Mouse (Mus musculus): ENCODE data around the gene Gm45021.

Gene Gm45021

GRCm38 (mm10) chr6:48589194-48589750 lies at the start of gene Gm45021:
Gene Gm45021, plus strand, starts transcription at chr6:48589610.
- DNase-seq: no peak

GRCm38 (mm10) chr6:48539860-48540259 lies 49.5 kb upstream of the Gm45021 start:
- peak; percentile 64 for DNase-seq

- DNase-seq: no peak
Observed at GRCm38 (mm10) chr6:48540721-48541120, 48.7 kb upstream of the Gm45021 start.

- DNase-seq: no peak
Observed at GRCm38 (mm10) chr6:48541560-48542450, 47.6 kb upstream of the Gm45021 start.

- no peak for DNase-seq
Observed at GRCm38 (mm10) chr6:48542631-48543030, 46.8 kb upstream of the Gm45021 start.

- DNase-seq: no peak
Observed at GRCm38 (mm10) chr6:48545251-48545650, 44.2 kb upstream of the Gm45021 start.

- DNase-seq: peak; percentile 51
Observed at GRCm38 (mm10) chr6:48546271-48546670, 43.1 kb upstream of the Gm45021 start.

GRCm38 (mm10) chr6:48546858-48547257 lies 42.6 kb upstream of the Gm45021 start:
- no peak for DNase-seq

- no peak for DNase-seq
Observed at GRCm38 (mm10) chr6:48548314-48548713, 41.1 kb upstream of the Gm45021 start.

- DNase-seq: peak; percentile 45
Observed at GRCm38 (mm10) chr6:48552918-48553317, 36.5 kb upstream of the Gm45021 start.

GRCm38 (mm10) chr6:48553819-48554218 lies 35.6 kb upstream of the Gm45021 start:
- DNase-seq: peak; percentile 66

- DNase-seq: peak; percentile 98
Observed at GRCm38 (mm10) chr6:48554280-48555103, 34.9 kb upstream of the Gm45021 start, which contains the start of gene Lrrc61. Gene Lrrc61, plus strand, starts transcription at chr6:48554796.

GRCm38 (mm10) chr6:48555104-48555890 lies 34.1 kb upstream of the Gm45021 start:
- peak; percentile 89 for DNase-seq

- DNase-seq: peak; percentile 61
Observed at GRCm38 (mm10) chr6:48555956-48556355, 33.5 kb upstream of the Gm45021 start.

GRCm38 (mm10) chr6:48565693-48566310 lies 23.6 kb upstream of the Gm45021 start:
- DNase-seq: no peak

- DNase-seq: peak; percentile 66
Observed at GRCm38 (mm10) chr6:48566312-48566711, 23.1 kb upstream of the Gm45021 start.

- peak; percentile 71 for DNase-seq
Observed at GRCm38 (mm10) chr6:48568036-48568984, 21.1 kb upstream of the Gm45021 start.

GRCm38 (mm10) chr6:48569065-48569807 lies 20.2 kb upstream of the Gm45021 start:
- peak; percentile 45 for DNase-seq

- no peak for DNase-seq
Observed at GRCm38 (mm10) chr6:48572014-48572413, 17.4 kb upstream of the Gm45021 start.

- no peak for DNase-seq
Observed at GRCm38 (mm10) chr6:48572572-48573061, 16.8 kb upstream of the Gm45021 start, which contains the start of gene Rarres2. Gene Rarres2, minus strand, starts transcription at chr6:48572789.

Measured in cerebellum, adult 9-10 months (tissue).